Mouse (Mus musculus): Measurements from ENCODE around the gene Elf5. TPM values are rescaled to one million over a fixed set of nuclear protein-coding genes. Genes with fewer than 3 reads are reported as not detected.

Gene Elf5
- polyA plus RNA-seq, 1 experiment from 2014 or later: 4.9 TPM

- Histone ChIP-seq H3K9ac (no peak overlapping the region), H3K4me3 (ENCODE audit: low read depth, low read length) (no peak overlapping the region), H3K27me3 (ENCODE audit: insufficient read depth, low read length) (no peaks in the 10 kb centered on the region), H3K4me1 (ENCODE audit: insufficient read depth) (no peaks in the 10 kb centered on the region), H3K36me3 (ENCODE audit: insufficient read depth) (peaks cover 8% of the 10 kb centered on the region), H3K27ac (ENCODE audit: low read depth) (no peak overlapping the region), H3K9me3 (ENCODE audit: low read depth, low read length) (no peaks in the 10 kb centered on the region), H3K4me2 (no peak overlapping the region)
- 28% methylated on average over 14 of the region's 14 CpGs for WGBS
- DNase-seq (no peak), ATAC-seq (ENCODE audit: insufficient read depth) (no peak)
- TF ChIP-seq CTCF (IDR thresholded peaks at IDR 0.05; ENCODE audit: low read depth): no peak
These were observed 37.6 kb downstream of the Elf5 start for GRCm38 (mm10) chr2:103448947-103449560.

GRCm38 (mm10) chr2:103449813-103450212 lies 38.3 kb downstream of the Elf5 start:
- Histone ChIP-seq H3K36me3 (ENCODE audit: insufficient read depth) (peaks cover 15% of the 10 kb centered on the region), H3K4me1 (ENCODE audit: insufficient read depth) (no peaks in the 10 kb centered on the region), H3K9ac (no peak overlapping the region), H3K27ac (ENCODE audit: low read depth) (no peak overlapping the region), H3K9me3 (ENCODE audit: low read depth, low read length) (no peaks in the 10 kb centered on the region), H3K4me3 (ENCODE audit: low read depth, low read length) (no peak overlapping the region), H3K27me3 (ENCODE audit: insufficient read depth, low read length) (no peaks in the 10 kb centered on the region), H3K4me2 (no peak overlapping the region)
- no peak for ATAC-seq (ENCODE audit: insufficient read depth)
- WGBS: 62% methylated on average over 7 of the region's 7 CpGs
- DNase-seq: no peak
- TF ChIP-seq CTCF (IDR thresholded peaks at IDR 0.05; ENCODE audit: low read depth): no peak

GRCm38 (mm10) chr2:103450267-103450666 lies 38.8 kb downstream of the Elf5 start:
- WGBS: 91% methylated on average over 8 of the region's 8 CpGs
- no peak overlapping the region for H3K27ac ChIP-seq (ENCODE audit: low read depth)
- no peaks in the 10 kb centered on the region for H3K27me3 ChIP-seq (ENCODE audit: insufficient read depth, low read length)
- no peak for TF ChIP-seq CTCF (IDR thresholded peaks at IDR 0.05; ENCODE audit: low read depth)
- H3K36me3 ChIP-seq (ENCODE audit: insufficient read depth): peaks cover 19% of the 10 kb centered on the region
- no peaks in the 10 kb centered on the region for H3K4me1 ChIP-seq (ENCODE audit: insufficient read depth)
- DNase-seq (no peak), ATAC-seq (ENCODE audit: insufficient read depth) (no peak)
- no peak overlapping the region for H3K4me2 ChIP-seq
- H3K9ac ChIP-seq: no peak overlapping the region
- no peak overlapping the region for H3K4me3 ChIP-seq (ENCODE audit: low read depth, low read length)
- no peaks in the 10 kb centered on the region for H3K9me3 ChIP-seq (ENCODE audit: low read depth, low read length)

GRCm38 (mm10) chr2:103452550-103452949 lies 41.1 kb downstream of the Elf5 start:
- Histone ChIP-seq H3K4me2 (no peak overlapping the region), H3K4me1 (ENCODE audit: insufficient read depth) (no peaks in the 10 kb centered on the region), H3K4me3 (ENCODE audit: low read depth, low read length) (no peak overlapping the region), H3K9ac (no peak overlapping the region), H3K9me3 (ENCODE audit: low read depth, low read length) (no peaks in the 10 kb centered on the region), H3K27ac (ENCODE audit: low read depth) (no peak overlapping the region), H3K27me3 (ENCODE audit: insufficient read depth, low read length) (no peaks in the 10 kb centered on the region), H3K36me3 (ENCODE audit: insufficient read depth) (peaks cover 35% of the 10 kb centered on the region)
- no peak for TF ChIP-seq CTCF (IDR thresholded peaks at IDR 0.05; ENCODE audit: low read depth)
- 80% methylated on average over 5 of the region's 5 CpGs for whole genome bisulfite sequencing
- ATAC-seq (ENCODE audit: insufficient read depth): no peak
- DNase-seq: no peak

- H3K27me3 ChIP-seq (ENCODE audit: insufficient read depth, low read length): no peaks in the 10 kb centered on the region
- H3K9ac ChIP-seq: no peak overlapping the region
- H3K4me2 ChIP-seq: no peak overlapping the region
- no peaks in the 10 kb centered on the region for H3K9me3 ChIP-seq (ENCODE audit: low read depth, low read length)
- H3K27ac ChIP-seq (ENCODE audit: low read depth): no peak overlapping the region
- 95% methylated on average over 7 of the region's 7 CpGs for whole genome bisulfite sequencing
- no peak overlapping the region for H3K4me3 ChIP-seq (ENCODE audit: low read depth, low read length)
- TF ChIP-seq CTCF (IDR thresholded peaks at IDR 0.05; ENCODE audit: low read depth): no peak
- no peaks in the 10 kb centered on the region for H3K4me1 ChIP-seq (ENCODE audit: insufficient read depth)
- H3K36me3 ChIP-seq (ENCODE audit: insufficient read depth): peaks cover 66% of the 10 kb centered on the region
- DNase-seq (no peak), ATAC-seq (ENCODE audit: insufficient read depth) (no peak)
These were observed 44.3 kb downstream of the Elf5 start for GRCm38 (mm10) chr2:103455748-103456147.

- Histone ChIP-seq H3K9me3 (ENCODE audit: low read depth, low read length) (no peaks in the 10 kb centered on the region), H3K27me3 (ENCODE audit: insufficient read depth, low read length) (no peaks in the 10 kb centered on the region), H3K9ac (no peak overlapping the region), H3K4me1 (ENCODE audit: insufficient read depth) (no peaks in the 10 kb centered on the region), H3K27ac (ENCODE audit: low read depth) (no peak overlapping the region), H3K4me3 (ENCODE audit: low read depth, low read length) (no peak overlapping the region), H3K36me3 (ENCODE audit: insufficient read depth) (peaks cover 67% of the 10 kb centered on the region), H3K4me2 (no peak overlapping the region)
- 18% methylated on average over 10 of the region's 10 CpGs for WGBS
- ATAC-seq (ENCODE audit: insufficient read depth) (no peak; the same call in 1 of the 2 replicates), DNase-seq (peak; percentile 92)
- peak; percentile 95 for TF ChIP-seq CTCF (IDR thresholded peaks at IDR 0.05; ENCODE audit: low read depth)
These were observed 45.2 kb downstream of the Elf5 start for GRCm38 (mm10) chr2:103456646-103457045.

- no peaks in the 10 kb centered on the region for H3K27me3 ChIP-seq (ENCODE audit: insufficient read depth, low read length)
- DNase-seq: no peak
- no peak overlapping the region for H3K27ac ChIP-seq (ENCODE audit: low read depth)
- 87% methylated on average over 5 of the region's 5 CpGs for WGBS
- TF ChIP-seq CTCF (IDR thresholded peaks at IDR 0.05; ENCODE audit: low read depth): no peak
- no peak for ATAC-seq (ENCODE audit: insufficient read depth)
- H3K4me3 ChIP-seq (ENCODE audit: low read depth, low read length): no peak overlapping the region
- H3K9ac ChIP-seq: no peak overlapping the region
- H3K36me3 ChIP-seq (ENCODE audit: insufficient read depth): peaks cover 71% of the 10 kb centered on the region
- no peak overlapping the region for H3K4me2 ChIP-seq
- H3K9me3 ChIP-seq (ENCODE audit: low read depth, low read length): no peaks in the 10 kb centered on the region
- H3K4me1 ChIP-seq (ENCODE audit: insufficient read depth): no peaks in the 10 kb centered on the region
These were observed 45.6 kb downstream of the Elf5 start for GRCm38 (mm10) chr2:103457048-103457447.

Data from lung, embryonic 14.5 days (tissue).